Mouse (Mus musculus): ENCODE results near the gene Galnt6. TPM values are rescaled to one million over a fixed set of nuclear protein-coding genes. Genes with fewer than 3 reads are reported as not detected.

Gene Galnt6
- total RNA-seq, 2 experiments from 2014 or later = 0.49 to 0.87 TPM

DNA sequence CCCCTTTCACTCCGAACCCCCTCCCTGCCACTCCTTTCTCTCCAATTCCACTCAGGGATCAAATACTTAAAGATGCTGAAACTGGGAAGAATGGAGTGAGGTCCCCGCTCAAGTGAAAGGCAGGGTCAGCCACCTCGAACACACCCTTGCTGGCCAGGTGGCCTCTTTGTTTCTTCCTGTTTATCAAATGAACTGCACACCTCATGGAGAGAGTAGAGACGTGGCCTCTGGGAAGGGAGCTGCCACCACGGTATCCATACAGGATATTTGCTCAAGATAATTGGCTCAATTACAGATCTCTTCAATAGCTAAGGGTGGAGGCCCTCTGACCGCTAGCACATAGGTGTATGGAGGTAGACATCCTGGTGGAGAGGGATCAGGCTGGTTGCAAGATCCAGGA is 6.6 kb downstream of the Galnt6 start:
- DNase-seq (ENCODE audit: low spot score in 2 of 2) = no peak

DNA sequence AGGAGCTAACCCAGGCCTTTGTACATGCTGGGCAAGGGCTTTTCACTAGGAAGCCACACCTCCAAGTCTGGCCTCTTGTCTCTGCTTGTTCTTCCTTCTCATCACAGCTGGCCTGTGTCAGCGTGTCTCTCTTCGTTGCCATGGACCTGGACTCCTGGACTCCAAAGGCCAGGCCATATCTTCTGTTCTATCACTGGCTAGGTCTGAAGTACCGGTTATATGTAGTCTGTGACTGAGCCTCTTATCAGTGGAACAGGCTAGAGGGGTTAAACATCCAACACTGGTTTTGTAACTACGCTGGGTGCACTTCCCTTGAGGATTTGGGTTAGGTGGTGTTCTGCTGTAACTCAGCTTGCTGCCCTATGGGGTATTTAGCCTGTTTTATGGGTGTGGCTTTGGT is 7.2 kb downstream of the Galnt6 start:
- no peak for DNase-seq (ENCODE audit: low spot score in 2 of 2)

DNA sequence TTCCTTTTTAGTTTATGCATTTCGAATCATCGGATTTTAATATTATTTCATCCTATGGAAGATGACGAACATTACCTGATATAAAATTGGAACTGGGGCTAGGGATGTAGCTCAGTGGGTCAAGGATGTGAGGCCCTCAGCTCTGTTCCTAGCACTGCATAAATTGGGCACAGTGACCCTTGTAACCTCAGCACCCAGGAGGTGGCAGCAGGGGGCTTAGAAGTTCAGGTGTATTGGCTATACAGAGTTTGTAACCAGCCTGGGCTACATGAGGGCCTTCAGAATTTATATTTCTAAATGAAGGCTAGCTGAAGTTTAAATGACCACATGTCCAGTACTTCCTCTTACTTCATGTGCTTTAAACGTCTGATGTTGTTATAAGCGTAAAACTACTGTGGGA is 7.7 kb downstream of the Galnt6 start:
- DNase-seq (ENCODE audit: low spot score in 2 of 2) = no peak

DNA sequence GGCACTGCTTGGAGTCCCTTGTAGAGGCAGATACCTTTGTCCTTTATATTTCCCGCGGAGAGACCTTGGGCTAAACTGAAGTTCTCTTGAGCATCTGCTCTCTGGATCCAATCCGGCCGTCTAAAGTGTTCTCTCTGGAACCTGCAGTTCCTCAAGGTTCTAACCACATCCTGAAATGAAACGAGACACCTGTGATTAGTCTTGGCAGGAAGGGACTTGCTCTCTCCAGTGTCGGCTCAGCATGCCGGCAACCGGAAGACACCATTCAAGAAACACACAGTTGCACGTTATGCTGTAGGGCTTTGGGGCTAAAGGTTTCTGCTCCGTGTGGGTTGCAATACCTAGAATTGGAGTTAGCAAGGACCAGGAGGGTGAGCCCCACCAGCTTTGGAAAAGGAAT is 9.1 kb downstream of the Galnt6 start:
- DNase-seq (ENCODE audit: low spot score in 2 of 2) = no peak

DNA sequence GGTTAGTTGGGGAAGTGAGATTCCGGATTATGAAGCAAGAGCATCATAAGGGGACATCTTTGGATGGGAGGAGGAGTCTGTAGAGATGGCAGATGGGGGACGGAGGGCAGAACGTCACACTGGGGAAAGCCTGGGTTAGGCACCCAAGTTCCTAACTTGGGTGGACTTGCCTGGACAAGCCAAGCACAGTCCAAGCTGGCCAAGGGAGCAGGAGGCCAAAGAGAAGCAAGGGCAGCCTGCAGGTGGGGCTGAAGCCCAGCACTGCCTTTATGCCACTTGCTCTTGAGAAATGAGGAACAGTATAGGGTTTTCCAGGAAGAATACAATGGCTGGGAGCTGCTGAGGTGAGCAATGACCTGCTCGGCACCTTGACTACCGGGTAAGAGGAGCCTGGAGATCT is 10.0 kb downstream of the Galnt6 start:
- DNase-seq (ENCODE audit: low spot score in 2 of 2) = no peak

DNA sequence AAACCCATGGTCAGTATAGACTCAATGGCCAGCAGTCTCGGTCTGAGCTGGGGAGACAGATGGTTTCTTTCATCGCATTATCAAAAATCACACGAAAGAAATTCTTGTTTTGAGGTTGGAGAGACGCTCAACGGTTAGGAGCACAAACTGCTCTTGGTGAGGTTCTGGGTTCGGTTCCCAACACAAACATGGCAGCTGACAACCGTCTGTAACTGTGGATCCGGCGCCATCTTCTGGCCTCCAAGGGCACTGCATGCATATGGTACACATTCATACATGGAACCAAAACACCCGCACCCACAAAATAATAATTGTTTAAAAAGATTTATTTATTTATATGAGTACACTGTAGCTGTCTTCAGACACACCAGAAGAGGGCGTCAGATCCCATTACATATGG is 10.6 kb downstream of the Galnt6 start:
- no peak for DNase-seq (ENCODE audit: low spot score in 2 of 2)

DNA sequence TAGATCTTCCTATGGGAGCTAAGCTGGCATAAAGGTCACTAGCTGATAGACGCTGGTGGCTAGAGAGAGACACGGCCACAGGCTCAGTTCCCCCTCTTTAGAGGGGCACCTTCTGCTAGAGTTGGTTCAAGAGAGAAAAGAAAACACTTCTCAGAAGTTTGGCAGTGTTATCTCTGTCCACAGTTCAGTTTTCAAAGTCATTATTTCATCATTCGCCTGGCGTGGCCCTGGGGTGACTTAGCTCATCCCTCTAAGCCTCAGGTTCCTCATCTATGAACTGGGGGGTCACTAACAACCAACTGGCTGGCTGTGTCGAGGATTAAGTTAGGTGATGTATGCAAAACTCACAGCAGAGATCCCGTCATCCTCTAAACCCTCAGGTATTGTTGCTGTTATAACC is 11.2 kb downstream of the Galnt6 start:
- DNase-seq (ENCODE audit: low spot score in 2 of 2) = no peak

DNA sequence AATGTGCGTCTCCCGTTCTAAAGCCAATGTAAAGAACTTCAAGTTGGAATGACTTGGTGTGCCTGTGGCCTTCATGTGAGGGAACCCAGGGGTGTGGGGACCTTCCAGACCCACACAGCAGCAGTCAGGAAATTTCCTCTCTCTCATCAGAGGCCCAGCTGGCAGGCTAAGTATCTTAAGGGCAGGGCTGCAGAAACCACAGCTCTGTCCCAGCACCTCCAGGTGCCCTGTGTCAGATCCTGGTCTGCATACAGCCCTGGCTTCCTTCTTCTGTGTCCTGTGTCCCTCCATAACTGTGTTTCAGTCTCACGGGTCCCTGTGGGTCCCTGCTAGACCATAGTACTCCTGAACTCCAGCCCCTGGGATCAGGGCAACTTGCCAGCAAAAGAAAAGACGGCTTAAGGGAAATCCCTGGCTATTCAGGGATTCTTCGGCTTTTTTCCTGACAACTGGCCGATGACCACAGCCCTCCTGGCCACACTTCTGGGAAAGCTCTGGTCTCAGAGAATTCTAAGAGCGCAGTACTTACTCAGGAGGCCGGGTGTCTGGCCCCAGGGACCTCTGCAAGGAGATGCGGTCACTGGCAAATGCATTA is 13.7 kb downstream of the Galnt6 start:
- no peak for DNase-seq (ENCODE audit: low spot score in 2 of 2)

DNA sequence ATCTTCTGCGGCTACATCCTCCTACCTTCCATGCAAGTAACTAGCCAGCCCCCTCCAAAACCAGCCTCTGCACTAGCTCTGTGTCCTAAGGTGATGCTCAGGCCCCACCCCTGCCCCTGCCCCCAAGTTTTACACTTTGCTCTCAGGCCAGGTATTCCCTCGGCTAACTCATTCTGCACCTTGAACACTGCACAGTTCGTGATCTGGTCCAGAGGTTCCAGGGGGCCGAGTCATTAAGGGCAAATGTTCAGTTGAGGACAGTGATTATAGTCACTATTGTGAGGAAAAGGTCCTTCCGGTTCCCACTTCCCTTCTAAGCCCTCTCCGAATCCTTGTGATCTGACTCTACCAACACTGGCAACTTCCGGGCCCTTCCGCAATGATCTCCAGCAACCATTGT is 14.7 kb downstream of the Galnt6 start:
- DNase-seq (ENCODE audit: low spot score in 2 of 2) = no peak

DNA sequence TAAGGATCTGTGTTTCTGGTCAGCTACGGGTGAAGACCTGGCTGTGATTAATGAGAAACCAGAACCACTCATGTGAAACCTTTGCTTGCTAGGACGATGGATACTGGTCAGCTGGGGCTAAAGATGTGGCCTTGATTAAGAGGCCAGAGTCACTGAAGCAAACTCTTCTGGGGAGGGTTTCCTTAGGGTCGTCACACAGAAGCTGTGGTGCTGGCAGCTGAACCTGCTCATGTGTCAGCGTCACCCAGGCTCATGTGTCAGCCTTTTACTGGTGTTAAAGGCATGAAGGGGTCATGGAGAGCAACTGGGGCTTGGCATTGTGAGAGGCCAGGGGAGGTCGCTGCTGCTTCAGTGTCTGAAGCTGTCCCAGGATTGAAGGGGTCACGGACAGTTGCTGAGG is 18.3 kb downstream of the Galnt6 start:
- DNase-seq (ENCODE audit: low spot score in 2 of 2) = no peak

DNA sequence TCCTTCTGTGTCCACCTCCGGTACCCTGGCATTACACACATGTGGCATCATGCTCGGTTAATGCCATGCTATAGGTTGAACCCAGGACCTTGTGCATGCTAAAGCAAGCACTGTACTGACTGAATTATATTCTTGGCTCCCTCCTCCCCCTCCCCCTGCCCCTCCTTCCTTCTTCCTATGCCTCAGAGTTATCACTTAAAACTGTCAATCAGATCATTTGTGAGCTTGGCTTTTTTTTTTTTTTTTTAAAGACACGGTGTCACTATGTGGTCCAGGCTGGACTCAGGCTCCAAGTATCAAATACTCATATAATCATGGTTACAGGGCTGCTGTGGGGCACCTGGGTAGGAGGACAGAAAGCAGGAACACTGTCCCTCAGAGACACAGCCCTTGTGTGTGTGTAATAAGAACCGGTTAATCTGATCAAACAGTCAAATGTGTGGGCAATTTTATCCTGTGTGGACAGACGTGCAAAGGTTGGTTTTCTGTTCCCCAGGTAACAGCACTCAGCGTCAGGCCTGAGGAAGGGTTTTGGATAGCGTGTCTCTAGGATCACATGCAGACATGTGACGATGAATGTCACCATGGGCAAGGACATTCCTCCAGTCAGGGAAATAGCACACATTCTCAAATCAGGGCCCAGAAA is 20.6 kb downstream of the Galnt6 start:
- no peak for DNase-seq (ENCODE audit: low spot score in 2 of 2)

DNA sequence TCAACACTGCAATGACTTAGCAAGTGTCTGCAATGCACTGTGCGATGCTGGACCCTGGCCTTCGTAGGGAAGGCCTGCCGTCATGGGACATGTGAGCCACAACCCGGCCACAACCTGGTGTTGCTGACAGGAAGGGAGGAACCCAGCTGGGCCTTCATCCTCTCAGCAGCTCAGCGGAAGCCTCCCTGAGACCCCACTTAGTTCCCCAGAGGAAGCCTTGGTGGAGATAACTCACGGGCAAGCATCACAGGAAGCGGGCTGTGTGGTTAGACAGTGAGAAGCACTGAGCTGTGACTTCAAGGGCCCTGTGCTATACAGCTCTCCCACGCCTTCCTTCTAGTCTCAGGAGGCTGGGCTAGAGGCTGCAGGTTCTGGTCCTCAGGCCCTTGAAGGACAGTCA is 22.9 kb downstream of the Galnt6 start:
- DNase-seq (ENCODE audit: low spot score in 2 of 2) = no peak

DNA sequence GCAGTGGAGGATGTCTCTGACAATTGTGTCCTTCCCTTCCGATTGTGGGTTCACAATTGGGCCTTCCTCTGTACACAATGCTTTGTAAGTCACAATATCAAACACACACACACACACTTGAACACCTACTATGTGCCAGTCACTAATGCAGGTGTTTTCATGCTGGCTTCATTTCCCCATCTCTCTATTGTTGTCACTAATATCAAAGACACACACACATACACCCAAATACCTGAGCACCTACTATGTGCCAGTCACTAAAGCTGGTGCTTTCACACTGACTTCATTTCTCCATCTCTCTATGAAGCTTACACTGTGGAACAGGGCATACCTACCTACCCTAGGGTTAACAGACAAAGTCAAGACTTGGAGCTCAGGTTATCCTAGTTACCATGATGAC is 23.8 kb downstream of the Galnt6 start:
- no peak for DNase-seq (ENCODE audit: low spot score in 2 of 2)

DNA sequence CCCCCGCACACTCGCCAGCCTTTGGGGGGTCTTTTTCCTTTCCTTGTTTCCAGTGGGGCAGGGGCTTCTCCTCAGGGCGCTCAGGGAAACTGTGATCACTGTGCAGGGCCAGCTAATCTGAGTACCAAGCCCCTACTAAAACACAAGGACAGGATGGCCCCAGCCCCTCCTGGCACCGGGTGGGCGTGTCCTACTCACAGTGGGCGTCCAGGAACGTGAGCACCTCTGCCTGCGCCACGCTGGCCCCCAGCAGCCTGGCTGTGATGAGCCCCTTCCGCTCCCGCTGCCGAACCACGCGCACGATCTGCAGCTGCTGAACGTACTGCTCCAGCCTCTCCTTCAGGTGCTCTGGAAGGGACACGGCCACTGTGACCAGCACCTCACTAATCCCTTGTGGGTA is 25.3 kb downstream of the Galnt6 start:
- no peak for DNase-seq (ENCODE audit: low spot score in 2 of 2)

DNA sequence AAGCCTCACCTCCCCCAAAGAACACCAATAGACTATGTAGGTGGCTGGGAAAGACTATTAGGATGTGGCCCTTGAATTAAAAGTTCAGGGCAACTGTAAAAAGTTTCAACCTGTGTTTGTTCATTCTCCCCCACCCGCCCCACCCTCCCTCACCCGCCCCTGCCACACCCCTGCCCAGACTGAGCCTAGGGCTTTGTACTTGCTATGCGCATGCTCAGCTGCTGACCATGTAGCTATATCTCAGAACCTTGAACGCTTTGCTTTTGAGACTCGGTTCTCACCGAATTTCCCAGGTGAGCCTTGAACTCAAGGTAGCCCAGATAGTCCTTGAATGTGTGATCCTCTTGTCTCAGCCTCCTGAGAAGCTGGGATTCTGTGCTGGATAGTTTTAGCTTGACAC is 27.3 kb downstream of the Galnt6 start:
- no peak for DNase-seq (ENCODE audit: low spot score in 2 of 2)

DNA sequence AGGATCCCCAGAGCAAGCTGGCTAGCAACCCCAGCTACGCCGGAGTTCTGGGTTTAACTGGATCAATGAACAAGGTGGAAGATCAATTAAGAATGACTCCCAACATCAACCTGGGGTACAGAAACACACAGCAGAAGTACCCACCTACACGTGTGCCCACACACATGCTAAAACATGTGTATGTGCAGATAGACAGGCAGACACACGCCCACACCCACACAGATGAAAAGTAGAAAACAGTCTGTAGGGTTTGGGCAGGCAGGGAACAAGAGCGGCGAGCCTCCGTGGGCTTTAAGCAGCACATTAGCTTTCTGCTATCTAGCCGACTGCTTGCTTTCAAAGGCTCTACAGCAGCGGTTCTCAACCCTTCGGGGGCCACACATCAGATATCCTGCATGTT is 28.1 kb downstream of the Galnt6 start:
- DNase-seq (ENCODE audit: low spot score in 2 of 2) = no peak

DNA sequence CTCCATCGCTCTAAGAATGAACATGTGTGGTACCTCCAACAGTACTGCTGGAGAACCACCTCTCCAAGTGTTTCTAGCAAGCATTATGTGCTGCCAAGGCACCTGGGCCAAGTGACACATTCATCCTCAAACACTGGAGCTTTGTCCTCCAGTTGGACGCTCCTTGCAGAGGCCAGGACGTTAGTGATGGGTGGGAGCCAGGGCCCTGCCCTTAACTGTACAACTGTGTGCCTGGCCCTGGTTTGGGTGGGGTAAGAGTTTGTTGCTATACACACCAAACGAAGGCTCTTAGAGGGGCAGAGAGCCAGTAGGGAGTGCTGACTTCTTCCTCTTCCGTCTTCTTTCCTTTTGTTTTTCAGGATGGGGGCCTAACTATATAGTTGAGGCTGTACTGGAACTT is 28.8 kb downstream of the Galnt6 start:
- no peak for DNase-seq (ENCODE audit: low spot score in 2 of 2)

DNA sequence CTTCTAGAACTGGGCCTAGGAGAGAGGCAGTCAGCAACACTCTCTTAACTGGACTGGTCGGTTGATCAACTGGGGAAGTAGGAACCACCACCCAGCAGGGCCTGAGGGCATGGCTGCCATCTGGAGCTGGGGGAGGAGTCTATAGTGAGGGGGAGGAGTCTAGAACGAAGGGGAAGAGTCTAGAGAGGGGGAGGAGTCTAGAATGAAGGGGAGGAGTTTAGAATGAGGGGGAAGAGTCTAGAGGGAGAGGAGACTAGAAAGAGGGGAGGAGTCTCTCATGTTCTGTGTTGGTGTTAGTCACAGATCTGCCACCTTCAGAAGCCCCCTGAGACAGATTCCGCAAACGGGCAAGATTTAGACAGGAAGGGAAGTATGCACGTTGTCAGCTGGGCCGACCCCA is 29.8 kb downstream of the Galnt6 start:
- DNase-seq (ENCODE audit: low spot score in 2 of 2) = no peak

DNA sequence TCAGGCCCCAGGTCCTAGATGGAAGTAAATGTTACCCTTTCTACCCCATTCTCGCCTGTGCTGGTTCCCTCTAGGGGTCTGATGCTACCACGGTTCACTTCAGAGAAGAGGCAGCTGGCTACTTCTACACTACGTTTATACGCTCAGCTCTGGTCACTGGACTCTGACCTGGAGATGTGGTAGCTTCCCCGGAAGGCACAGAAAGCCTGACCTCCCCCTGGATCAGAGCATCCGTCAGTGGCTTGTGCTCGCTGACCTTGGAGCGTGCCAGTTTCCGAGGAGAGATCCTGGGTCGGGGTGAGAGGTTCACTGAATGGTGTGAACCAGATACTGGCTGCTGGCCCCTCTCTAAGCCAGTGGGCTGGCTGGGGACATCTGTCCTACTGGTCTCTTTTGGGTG is 31.1 kb downstream of the Galnt6 start:
- DNase-seq (ENCODE audit: low spot score in 2 of 2) = no peak

DNA sequence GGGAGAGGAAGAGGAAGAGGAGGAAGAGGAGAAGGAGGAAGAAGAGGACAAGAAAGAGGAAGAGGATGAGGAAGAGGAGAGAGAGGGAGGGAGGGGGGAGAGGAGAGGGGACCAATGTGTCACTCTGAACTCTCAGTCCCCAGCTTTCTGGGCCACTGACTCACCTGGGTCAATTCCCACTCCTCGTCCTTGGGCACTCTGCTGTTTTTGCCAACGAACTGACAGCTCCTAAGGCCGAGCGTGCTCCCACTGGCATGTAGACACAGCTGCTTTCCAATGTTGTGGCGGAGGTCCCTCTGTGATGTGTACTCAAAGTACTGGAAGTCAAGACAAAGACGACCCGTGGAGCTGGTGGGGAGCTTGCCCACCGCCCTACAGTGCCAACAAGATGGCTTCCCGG is 34.8 kb downstream of the Galnt6 start:
- DNase-seq (ENCODE audit: low spot score in 2 of 2) = no peak

DNA sequence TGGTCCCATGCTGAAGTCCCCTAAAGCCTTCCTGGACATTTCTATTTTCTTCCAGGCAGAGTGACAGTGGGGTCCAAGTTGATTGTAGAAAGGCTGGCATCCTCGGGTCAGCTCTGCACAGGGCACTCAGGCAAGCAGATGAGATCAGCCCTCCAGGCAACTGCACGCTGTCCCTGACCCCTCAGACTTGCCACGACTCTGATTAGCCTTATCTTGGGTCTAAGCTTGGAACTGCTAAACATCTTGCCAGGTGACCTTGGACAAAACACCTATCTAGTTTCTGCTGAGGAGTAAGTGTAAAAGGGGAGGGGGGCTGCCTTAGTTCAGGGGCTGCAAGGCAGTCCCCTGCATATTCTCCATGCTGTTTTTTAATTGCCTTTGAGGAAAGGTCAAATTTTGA is 37.2 kb downstream of the Galnt6 start:
- no peak for DNase-seq (ENCODE audit: low spot score in 2 of 2)

DNA sequence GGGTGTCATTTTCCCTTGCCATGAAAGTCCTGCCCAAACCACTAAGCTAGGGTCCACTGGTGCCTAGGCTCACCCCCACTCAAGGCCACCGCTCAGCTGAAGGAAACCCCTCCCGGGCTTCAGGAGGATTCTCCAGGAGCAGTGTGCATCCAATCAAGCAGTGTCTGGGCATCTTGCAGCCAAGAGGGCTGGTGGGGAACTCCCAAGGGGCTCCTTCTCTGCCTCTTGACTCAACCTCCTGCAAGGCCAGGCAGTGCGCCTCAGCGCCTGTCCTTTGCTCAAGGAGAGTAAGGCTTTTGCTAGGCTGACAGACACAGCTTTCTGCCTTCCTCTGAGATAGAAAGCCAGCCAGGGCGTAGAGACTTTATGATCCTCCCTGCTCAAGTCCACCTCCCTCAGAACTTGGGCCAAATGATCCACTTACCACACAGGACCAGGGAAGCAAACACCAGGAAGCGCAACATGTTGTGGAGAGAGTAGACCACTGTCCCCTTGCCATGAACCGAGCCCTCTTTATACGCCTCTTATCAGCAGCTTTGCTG is 41.7 kb downstream of the Galnt6 start, which contains the start of gene Cela1:
Cela1 (minus strand) TSS at position 492 of the 542 bp plus-strand sequence.
- DNase-seq (ENCODE audit: low spot score in 2 of 2) = no peak

DNA sequence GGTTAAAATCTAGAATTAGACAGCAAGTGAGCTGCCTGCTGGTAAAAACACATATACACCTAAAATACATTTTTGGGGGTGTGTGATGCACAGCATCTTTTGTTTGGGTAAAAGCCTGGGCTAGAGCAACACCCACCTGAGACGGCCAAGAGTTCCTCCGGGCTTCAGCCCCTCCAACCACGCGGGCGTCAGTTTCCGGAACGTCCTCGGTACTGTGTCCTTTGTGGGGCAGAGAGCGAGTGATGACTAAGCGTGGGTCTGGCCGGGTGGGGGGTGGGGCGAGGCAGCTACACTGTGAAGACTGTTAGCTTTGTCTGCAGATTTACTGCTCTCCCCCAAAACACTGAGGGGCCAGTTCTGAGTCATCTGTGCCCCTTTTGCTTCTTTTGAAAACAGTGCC is 42.2 kb downstream of the Galnt6 start:
- no peak for DNase-seq (ENCODE audit: low spot score in 2 of 2)

Data from layer of hippocampus, postnatal 10 days (tissue).